Mouse (Mus musculus): ENCODE measurements around the gene Metrn.
"Not testable (repeated sequence)": the region's sequence is repeated elsewhere in the genome, so short reads cannot be mapped to it uniquely, and the experiment has no call there.

The Metrn gene

DNA sequence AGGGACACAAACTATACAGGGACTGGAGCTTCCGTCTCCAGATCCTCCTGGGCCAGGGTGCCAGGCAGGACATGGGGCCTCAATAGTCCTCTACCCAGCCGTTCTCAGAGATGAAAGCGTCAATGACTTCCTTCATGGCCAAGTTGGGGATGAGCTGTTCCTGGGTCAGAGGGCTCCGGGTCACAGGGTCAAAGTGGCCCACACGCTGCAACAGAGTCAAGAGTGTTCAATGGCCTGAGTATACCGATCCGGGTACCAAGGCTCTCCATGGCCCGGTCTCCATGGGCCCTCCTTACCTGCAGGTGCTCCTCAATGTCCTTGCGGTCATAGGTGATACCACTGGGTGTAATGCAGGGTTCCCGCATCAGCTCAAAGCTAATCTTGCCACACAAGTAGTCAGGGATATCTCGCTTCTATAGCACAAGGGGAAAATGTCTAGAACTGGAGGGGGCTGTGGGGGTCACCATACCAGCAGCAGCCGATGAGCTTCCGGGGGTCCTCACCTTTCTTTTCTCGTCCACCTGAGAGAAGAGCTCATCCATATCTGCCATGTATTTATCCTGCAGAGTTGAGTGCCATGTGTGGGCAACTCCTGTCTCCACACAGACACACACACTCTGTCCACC lies 34.0 kb upstream of the Metrn start:
- peak; percentile 29 for DNase-seq

GRCm38 (mm10) chr17:25830200-25830753 lies 33.3 kb upstream of the Metrn start:
- DNase-seq, result peak; percentile 13

DNA sequence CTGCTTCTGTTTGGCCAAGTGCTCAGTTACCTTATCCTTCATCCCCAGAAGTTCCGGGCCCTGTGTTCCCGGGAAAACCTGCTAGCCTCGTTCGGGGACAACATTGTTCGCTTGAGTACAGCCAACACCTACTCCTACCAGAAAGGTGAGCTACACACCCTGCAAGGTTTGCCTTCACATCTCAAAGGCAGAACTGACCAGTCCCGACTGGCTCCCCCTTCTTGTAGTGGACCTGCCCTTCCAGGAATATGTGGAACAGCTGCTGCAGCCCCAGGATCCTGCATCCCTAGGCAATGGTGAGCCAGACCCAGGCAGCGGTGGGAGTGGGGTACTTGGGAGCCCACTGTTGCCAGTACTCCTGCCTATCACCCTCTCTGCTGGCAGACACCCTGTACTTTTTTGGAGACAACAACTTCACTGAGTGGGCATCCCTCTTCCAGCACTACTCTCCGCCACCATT lies 32.7 kb upstream of the Metrn start:
- peak; percentile 32 for DNase-seq

DNA sequence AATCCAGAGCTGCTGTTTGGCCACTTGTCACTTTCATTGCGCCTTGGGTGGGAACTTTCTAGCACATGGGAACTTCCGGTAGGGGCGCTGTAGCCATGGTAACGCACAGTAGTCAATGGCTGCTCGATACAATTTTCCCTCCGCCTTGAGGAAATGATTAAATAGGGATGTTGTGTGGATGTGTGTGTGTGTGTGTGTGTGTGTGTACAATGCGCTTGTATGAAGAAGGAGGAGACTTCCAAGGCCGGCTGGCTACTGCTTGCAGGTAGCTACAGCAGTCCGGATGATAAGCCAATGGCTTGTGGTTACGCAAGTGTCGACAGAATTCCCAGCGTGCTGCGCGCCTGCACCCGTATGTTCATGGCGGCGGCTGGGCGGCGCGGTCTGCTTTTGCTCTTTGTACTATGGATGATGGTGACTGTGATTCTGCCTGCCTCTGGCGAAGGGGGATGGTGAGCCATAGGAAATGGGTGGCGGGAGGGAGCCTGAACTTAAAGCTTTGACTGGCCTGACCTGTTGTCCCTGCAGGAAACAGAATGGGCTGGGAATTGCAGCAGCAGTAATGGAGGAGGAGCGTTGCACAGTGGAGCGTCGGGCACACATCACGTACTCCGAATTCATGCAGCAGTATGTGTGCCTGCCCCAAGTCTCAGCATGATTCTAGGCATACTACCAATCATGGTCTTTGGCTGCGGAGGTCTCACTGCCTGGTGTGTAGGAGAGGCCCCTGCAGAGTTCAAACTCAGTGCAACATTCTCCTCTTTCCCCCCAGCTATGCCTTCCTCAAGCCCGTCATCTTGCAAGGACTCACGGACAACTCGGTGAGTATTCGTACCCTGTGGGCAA lies 32.0 kb upstream of the Metrn start, which contains the start of gene Jmjd8:
TSS of gene Jmjd8 (plus strand) at position 156 of the 846 bp plus-strand sequence.
- DNase-seq, result peak; percentile 89

GRCm38 (mm10) chr17:25828223-25828594 lies 31.3 kb upstream of the Metrn start:
- DNase-seq, result peak; percentile 30

- peak; percentile 25 for DNase-seq
Measured at GRCm38 (mm10) chr17:25827546-25828222, 30.7 kb upstream of the Metrn start.

DNA sequence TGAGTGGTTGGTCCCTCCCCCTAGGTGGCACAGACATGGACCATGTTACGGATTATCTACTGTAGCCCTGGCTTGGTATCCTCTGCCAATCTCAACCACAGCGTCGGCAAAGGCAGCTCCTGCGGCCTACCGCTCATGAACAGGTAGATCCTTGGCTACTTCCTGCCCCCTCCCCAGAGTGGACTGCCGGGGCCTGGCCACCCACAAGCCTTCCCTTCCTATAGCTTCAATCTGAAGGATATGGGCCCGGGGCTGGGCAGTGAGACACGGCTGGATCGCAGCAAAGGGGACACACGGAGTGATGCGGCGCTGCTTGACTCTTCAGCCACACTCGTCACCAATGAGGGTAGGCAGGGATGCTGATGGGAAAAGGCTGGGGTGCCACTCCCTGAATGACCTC lies 30.1 kb upstream of the Metrn start:
- no peak for DNase-seq

DNA sequence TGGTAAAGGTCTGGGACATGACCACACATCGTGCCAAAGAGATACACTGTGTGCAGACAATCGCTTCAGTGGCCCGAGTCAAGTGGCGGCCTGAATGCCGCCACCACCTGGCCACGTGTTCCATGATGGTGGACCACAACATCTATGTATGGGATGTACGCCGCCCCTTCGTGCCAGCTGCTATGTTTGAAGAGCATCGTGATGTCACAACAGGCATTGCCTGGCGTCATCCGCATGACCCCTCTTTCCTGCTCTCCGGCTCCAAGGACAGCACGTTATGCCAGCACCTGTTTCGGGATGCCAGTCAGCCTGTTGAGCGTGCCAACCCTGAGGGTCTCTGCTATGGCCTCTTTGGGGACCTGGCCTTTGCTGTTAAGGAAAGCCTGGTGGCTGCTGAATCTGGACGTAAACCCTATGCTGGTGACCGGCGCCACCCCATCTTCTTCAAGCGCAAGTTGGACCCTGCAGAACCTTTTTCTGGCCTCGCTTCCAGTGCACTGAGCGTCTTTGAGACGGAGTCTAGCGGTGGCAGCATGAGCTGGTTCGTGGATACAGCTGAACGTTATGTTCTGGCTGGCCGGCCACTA lies 29.1 kb upstream of the Metrn start:
- DNase-seq, result no peak

DNA sequence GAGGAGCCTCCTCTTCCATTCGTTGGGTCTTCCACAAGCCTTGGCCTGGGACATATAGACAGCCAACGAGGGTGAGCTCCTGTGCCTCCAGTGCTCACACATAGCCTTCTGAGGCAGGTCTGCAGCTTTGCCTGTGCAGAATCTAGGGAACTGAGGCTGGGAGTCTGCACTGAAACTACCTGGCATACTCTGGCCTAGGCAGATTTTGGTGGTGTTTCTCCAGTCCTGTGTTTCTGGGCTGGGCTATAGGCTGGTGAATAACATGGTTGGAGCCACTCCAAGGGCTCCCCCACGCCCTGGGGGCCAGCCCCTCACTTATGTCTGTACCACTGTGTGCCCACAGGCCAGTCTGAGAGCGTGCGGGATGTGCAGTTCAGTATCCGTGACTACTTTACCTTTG lies 28.4 kb upstream of the Metrn start:
- peak; percentile 16 for DNase-seq

GRCm38 (mm10) chr17:25824362-25825142 lies 27.6 kb upstream of the Metrn start:
- no peak for DNase-seq

DNA sequence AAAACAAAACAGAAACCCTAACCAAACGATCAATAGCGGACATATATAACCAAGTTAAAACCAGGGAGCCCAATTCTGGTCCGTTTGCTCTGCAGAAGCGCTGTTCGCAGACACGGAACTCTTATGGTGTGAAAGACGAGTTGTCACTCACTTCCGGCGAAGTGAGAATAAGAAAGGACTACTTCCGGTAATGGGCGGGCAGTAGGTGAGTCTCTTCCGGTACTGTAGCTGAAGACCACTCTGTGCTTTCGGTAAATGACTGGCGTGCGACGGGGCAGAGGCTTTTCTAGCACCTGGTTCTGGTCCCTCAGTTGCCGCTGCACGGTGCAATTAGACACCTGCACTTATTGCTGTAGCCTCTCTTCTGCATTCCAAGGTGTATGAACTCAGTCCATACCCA lies 26.5 kb upstream of the Metrn start, which contains the start of gene Wdr24:
TSS of gene Wdr24 (plus strand) at position 176 of the 400 bp plus-strand sequence.
- peak; percentile 81 for DNase-seq

DNA sequence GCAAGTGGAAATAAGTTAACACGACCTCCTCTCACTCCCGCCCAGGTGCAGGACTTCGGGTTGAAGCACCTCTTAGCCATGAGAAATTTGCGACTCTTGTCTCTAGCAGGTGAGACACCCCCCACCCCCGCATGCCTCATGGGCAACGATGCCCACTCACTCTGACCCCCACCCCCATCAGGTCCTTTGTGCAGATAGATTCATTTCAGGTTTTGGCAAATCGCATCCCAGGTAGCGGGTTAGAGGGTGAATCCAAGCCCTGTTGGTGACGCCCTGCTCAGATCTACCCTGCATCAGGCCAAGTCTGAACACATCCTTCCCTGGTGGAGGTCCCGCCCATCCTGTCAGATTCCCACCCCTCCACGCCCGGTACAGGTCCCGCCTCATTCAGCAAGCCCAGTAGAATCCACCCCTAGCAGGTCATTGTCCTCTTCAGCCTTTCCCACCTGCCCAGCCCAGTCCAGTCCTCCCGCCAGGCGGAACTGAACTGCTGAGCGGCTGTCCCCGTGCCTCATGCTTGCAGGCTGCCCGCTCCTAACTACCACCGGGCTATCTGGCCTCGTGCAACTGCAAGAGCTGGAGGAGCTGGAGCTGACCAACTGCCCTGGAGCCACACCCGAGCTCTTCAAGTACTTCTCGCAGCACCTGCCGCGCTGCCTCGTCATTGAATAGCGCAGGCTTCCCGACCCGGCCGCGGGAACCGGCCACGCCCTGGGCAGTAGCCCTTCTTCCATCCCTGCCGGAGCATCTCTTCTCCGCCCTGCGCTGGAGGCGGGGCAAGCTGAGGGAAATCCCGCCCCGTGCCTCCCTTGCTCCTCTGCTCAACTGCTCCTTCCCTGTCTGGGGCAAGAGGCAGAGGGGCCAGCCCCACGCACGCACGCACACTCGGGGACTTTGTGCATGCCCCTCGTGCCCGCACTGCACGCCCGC lies 22.2 kb upstream of the Metrn start:
- peak; percentile 29 for DNase-seq

DNA sequence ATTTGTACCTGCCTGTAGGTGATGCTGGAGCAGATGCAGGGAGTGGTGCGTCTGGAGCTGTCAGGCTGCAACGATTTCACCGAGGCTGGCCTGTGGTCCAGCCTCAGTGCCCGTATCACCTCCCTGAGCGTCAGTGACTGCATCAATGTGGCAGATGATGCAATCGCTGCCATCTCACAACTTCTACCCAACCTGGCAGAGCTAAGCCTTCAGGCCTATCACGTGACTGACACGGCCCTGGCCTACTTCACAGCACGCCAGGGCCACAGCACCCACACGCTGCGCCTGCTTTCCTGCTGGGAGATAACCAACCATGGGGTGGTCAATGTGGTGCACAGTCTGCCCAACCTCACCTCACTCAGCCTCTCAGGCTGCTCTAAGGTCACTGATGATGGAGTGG lies 20.7 kb upstream of the Metrn start:
- DNase-seq, result no peak

- peak; percentile 96 for DNase-seq
Measured at GRCm38 (mm10) chr17:25813471-25813870, 16.5 kb upstream of the Metrn start.

- DNase-seq, result no peak
Measured at GRCm38 (mm10) chr17:25810890-25811289, 14.0 kb upstream of the Metrn start.

GRCm38 (mm10) chr17:25809606-25810340 lies 12.8 kb upstream of the Metrn start:
- peak; percentile 29 for DNase-seq

GRCm38 (mm10) chr17:25808789-25809605 lies 12.1 kb upstream of the Metrn start, which contains the start of gene Fbxl16:
Gene Fbxl16, plus strand, starts transcription at chr17:25809085.
- DNase-seq, result peak; percentile 81

- DNase-seq, result no peak
Measured at GRCm38 (mm10) chr17:25808028-25808427, 11.1 kb upstream of the Metrn start.

DNA sequence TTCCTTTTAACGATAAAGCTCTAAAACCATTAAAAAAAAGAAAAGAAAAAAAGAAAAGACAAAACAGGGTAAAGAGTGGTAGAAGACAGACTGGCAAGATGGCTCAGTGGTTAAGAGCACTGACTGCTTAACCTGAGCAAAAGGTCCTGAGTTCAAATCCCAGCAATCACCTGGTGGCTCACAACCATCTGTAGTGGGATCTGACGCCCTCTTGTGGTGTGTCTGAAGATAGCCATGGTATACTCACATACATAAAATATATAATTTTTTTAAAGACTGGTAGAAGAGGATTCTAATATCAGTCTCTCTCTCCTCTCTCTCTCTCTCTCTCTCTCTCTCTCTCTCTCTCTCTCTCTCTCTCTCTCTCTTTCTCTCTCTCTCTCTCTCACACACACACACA lies 10.5 kb upstream of the Metrn start:
- DNase-seq, result not testable (repeated sequence)

Data from kidney, postnatal 10 days (tissue).